Mouse (Mus musculus) cerebellum, postnatal 36 days (tissue): ENCODE measurements around the gene Heca.
A peak's percentile ranks its signal among the peaks of the same experiment; 100 is the strongest.
"Not testable (repeated sequence)": the region's sequence is repeated elsewhere in the genome, so short reads cannot be mapped to it uniquely, and the experiment has no call there.

Experiments
- DNase-seq, 2 experiments: peaks; one replicate each; pipeline ENCODE4 v3.0.0; 2021 to 2022; ENCODE audit warnings: mixed read lengths in 2 of 2

The Heca gene

DNA sequence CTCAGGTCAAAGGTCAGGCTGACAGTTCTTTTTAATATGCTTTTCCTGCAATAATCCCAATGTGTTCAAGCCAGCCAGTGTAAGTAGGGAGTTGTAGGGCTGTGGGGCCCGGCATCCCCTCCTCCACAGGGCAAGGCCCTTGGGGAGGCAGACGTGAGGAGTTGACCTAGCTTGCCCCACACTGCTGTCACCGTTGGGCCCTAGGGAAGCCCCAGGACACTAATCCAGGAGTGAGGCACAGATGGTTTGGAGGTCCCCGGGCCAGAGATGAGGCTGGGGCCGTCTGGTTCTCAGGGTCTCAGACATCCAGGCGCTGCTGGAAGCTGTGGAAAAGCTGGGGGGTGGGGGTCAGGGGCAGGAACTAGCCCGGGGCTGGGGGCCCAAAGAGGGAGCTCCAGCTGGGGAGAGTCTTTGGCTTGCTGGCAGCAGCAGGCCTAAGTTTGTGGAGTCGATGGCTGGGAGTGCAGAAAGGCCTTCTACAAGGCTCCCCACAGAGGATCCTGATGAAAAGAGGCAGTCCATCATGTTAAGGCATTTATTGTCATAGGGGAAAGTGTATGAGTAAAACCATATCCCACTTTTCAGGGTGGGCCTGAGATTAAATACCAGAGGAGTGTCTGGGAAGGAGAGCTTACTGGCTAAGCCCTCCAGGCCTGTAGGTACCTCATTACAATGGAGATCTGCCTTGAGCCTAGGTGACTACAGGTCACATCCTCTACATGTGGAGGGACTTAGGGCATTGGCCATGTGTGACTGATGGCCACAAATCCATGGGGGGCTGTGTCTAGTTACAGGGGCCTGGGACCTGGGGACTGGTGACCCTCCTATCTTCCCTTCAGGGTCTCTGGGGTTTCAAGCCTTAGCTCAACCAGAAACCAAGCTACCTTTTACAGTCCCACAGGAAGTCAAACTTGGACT is 69.6 kb downstream of the Heca start:
- DNase-seq, result no peak

DNA sequence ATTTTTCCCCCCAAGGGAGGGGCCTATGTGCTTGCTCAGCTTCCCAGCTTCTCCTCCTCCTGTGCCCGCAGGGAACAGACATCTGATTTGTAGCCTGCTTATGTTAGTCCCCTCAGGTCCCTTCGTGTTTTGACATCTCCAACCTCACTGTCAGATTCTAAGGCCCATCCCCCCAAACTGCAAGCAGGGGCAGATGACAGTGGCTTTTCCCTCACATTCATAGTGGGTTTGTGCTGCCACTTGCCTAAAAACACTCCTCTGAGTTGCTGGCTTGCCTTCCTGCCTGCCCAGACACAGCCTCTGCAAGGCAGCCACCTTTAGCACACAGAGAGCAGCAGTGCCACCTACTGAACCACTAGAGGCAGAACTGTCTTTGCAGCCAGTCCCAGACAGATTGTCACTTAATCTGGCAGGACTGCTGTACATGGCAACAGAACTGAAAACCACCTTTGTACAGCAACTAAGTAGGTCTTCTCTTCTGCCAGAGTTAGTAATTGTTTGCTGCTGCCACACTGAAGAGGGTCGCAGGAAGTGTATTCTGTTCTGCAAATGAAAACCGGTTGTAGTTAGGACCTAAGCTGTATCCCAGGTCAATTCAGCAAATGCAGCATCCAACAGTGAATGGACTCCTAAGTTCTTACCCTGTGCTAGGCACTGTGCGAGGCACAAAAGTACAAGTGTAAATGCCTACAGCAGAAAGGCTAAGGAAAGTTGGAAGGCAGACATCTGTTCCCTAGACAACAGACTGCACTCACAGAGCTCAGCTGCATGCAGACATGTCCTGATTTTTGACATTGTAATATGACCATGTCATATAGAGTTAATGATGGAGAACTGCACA is 77.8 kb downstream of the Heca start:
- peak; percentile 55 to 61 for DNase-seq

DNA sequence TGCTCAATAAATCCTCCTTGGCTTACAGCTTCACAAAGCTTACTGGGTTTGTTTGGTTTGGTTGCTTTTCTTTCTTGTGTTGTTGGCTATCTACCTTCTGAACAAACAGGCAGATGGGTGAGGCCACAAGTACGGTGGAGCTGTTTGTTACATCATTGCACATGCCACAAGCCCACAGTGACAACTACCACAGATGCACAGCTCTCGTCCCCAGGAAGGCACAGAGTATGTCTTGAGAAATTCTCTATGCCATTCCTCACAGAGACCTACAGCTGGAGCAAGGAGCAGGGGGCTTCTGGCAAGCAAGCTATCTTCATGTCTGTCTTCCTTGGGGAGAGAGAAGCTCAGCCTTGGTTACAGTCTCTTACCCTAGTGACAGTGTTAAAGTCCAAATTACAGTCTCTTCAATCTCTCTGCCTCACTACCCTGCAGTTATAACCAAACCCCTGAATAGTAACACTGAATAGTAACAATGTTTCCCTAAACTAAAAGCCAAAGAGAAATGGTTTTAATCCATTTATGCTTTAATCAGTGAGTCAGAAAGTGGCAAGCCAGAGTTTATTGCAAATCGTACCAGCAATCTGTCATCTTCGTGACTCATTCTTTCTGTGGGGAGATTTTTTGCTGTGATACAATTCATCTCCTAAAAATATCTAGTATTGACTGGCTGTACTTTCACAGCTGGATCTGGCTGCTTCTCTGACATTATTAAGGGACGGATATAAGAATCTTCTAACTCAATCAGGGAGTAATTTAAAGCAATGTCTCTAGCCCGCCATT is 87.0 kb downstream of the Heca start:
- DNase-seq, result no peak

DNA sequence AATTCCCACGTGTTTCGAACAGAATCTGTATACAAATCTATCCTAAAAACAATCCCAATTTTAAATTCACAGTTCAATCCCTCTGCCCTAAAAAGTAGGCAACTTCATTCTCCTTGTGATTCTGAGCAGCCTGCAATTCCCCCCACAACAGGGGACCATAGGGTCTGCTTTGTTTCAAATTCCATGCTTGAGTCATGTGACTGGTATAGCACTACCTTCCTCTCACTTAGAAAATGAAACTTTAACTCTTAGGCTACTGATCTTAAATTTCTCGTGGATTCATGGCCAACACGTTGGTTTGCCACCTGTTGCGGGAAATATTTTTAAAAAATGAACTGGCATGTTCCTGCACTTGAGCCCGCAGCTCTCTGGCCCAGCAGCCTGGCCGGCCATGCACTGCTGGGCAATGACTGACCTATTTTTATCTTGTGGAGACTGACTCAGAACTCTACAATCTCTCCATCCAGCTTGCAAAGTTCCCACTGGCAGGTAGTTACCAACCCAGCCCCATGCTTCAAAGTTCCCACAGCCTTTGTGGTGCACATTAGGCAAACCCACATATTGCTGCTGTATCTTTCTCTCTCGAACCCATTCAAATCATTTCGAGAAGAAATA is 90.1 kb downstream of the Heca start:
- DNase-seq, result no peak

DNA sequence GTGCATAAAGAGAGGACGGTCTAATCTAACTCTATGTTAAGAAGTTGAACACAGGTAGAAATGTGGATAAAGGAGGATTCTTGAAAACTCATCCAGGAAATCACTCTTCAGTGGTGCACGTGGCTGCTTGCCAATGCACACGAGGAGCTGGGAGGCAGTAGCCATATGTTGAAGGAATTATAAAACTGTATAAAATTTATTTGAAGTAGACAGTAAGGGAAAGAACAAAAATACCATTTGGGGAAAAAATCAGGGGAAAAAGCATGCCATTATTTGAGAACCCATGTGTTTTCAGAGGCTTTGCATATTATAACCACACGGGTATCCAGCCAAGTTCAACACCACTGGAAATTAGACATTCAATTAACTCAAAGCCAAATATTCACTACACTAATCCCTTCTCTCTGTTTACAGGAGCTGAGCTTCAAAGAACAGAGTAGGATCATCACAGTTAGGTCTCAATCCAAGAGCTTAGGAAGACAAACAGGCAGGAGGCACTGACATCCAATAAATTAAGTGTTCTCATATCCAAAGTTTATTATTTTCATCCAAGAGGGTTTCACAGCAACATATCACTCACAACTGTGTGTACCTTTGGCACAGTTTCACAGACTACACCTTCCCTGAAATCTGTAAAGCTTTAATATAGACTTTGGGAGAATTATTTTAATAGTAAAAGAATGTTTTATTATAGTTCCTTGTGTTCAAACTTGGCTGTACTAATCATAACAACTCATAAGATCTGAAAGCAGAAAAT is 102.9 kb downstream of the Heca start:
- DNase-seq, result peak; percentile 14 to 18

DNA sequence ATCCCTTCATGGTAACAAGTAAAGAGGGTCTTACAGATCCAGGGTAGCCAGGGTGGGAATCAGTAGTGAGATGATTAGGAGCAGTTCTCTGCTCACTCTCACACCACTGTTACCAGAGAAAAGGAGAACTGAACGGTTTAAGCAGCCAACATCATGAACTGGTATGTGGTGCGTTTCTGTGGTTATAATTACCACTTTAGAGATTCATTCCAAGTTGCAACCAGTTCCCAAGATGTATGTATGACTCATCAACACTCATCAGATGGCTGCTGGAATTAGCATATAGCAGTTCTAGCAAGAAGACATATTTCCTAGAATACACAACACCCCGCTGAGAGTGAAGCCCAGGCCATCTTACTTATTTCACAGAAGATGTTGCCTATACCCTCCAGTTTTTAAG is 105.8 kb downstream of the Heca start:
- no peak for DNase-seq

DNA sequence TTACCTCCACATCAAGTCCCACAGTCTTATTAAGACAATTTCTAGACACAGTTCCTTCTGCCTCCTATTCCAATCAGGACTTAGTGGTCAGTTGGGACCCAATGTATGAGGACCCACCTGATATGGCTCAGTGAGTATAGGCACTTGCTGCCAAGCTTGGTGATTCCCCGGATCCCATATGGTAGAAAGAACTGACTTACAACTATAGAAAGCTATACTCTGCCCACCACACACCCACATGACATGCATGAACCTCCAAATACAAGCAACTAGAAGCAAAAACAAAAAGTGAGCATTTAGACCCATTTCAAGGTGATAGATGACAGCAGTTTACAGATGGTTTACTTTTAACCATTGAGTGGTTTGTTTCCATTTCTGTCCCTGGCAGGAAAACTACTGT is 111.6 kb downstream of the Heca start:
- DNase-seq, result no peak

DNA sequence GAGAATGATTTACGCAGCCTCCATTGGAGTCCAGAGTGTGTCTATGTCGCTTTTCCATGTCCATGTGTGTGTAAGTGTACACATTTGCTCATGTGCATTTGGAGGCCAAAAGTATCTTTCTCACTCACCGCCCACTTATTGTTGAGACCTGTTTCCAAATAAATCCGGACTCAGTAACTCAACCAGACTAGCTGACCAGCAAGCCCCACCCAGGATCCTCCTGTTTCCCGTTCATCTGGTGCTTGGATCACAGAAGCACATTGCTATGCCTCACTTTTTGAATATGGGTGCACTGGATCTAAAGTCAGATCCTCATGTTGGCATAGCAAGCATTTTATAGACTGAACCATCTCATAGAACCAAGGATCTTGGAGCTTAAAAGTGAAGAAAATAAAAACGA is 112.8 kb downstream of the Heca start:
- no peak for DNase-seq

DNA sequence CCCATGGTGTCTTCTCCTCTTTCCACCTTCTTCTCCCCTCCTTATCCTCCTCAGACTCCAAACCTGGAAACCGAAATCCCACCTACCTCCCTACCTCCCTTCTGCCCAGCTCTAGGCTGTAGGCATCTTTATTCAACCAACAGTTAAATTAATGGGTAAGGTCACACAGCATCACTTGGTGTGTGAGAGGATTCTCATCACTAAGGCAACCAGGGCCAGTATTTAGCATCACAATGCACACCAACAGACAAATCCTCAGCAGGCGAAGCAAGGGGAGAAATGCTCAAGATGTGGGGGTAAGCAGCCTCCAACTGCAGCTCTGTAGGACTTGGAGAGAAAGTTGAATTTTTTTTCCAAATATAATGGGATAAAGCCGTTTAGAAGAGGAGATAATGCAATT is 116.8 kb downstream of the Heca start:
- no peak for DNase-seq

DNA sequence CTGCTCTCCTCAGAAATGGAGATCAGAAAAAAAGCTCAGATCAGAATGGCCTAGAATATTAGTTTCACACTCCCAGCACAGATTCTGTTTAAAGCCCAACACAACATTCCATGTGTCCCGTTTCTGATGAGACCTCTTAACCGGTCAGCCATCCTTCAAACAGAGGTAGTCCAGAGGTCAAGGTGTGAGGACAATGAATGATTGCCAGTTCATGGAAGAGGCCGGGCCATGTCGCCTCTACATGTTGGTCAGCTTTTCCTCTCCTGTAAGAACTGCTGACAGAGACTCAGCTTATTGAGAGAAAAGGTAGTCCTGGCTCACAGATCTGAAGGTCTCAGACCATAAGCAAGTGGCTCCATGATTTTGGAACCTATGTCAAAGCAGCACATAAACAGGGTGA is 118.7 kb downstream of the Heca start:
- DNase-seq, result no peak

DNA sequence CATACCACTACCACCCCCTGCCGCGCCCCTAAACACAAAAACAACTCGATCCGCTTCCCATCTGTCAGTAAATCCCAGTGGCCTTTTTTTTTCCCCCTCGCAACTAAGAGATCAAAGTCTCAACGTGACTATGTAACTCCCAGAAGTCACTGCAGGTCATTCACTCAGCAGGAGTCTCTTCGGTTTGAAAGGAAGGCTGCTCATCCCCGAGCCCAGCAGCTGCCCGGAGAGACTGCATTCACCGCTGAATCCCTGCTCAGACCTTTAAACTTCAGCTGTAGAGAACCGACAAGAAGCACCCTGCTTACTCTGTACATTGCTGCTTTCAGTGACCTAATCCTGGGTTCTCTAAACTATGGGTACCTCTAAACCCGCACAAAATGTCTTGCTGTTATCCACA is 120.5 kb downstream of the Heca start:
- DNase-seq, result no peak

DNA sequence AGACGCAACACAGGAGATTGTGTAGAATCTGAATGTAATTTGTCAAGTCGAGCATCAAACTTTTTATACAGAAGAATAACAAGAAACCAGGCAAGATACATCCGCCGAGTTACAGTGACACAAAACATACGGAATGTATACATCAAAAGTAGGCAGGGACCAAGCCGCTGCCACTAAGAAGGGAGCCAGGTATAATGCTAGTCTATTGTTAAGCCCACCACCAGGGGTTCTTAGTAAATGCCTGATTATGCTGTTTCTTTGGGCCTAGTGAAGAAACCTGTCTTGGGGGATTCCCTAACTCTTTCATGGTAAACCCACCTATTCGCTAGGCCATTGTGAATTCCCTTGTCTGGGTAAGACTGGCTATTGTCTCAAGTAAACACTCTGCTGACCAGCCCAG is 127.4 kb downstream of the Heca start:
- DNase-seq, result not testable (repeated sequence)
